Mouse (Mus musculus) CD4-positive helper T cell, adult 2 months (primary cell): ENCODE measurements around the gene Myo3a.

Experiments used
- DNase-seq: peaks from one replicate; pipeline ENCODE4 v3.0.0-alpha.2; 2012; ENCODE audit warnings: low read depth, missing footprints, low spot score

The Myo3a gene

DNA sequence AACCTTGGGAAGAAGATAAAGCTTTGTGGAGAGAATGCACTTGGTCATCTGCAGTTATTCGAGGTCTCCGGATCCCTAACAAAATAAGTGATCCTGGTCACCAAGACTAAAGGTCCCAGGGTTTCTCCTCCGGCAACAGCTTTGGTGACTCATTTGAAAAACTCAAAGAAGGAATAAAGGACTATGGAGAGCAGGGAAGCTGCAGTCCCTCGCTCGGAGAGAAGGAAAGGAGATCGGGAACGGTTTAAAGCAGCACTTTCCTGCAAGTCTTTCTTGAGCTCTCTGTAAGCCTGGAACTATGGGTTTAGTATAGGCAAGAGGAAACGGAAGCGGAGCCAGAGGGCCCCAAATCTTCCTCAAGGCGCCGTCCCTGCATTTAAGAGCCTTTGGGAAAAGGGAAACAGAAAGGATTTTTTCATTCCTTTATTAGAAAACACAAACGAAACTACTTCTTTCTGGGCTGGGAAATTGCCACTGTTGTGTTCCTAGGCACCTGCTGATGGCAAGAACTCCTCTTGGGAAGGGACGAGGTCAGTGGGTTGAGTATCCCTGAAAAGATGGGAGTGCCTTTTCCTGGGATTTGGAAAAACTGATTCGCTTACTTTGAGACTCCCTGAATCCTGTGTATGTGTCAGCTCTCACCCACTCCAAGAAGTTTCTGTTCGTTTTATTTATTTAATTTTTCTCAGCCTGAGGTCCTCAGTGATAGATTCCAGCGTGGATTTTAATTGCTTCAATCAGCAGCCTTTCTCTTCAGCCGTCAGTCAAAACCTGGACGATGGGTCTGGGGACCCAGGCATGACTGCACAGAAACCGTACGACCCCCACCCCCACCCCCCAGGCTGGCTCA, 393.9 kb downstream of the Myo3a start:
- DNase-seq = no peak

DNA sequence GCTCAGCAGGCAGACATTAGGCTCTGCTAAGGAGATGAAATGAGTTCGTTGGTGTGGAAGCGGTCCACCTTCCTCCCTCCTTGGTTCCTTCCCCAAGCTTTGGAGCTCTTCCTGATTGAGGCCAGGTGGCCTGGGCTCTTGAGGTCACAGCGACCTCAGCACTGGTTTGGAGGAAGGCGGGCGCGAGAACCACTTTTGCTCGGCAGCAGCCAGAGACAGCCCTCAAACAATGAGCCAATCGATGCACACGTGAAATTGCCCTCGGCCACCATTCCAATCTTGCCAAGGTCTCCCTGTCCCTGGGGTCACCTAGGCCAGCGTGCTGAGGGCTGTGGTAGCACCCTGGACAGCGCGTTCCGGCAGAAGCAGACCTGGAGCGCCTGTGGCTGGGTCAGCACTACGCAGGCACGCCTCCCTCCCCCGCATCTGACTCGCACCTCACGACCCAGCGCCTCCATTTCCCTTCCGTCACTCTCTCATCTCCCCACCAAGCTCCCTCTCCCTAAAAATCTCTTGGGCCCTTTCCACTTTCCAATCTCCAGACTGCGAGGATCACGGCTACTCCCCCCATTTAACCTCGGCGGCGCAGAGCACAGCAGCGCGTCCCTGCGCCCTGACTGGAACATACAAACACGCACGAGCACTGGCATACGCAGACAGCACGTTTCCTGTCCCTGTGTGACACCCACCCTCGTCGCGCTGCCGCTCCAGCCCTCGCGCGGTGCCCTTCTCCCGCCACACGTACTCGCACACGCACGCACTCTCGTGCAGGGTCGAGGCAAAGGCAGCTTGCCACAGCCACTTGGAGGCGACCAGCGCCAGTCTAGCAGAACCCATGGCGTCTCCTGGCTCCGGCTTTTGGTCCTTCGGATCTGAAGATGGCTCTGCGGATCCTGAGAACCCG, 394.8 kb downstream of the Myo3a start, which contains the start of gene Gad2:
Gene Gad2, plus strand, starts transcription at position 378 of the 904 bp plus-strand sequence.
- peak; percentile 17 for DNase-seq

DNA sequence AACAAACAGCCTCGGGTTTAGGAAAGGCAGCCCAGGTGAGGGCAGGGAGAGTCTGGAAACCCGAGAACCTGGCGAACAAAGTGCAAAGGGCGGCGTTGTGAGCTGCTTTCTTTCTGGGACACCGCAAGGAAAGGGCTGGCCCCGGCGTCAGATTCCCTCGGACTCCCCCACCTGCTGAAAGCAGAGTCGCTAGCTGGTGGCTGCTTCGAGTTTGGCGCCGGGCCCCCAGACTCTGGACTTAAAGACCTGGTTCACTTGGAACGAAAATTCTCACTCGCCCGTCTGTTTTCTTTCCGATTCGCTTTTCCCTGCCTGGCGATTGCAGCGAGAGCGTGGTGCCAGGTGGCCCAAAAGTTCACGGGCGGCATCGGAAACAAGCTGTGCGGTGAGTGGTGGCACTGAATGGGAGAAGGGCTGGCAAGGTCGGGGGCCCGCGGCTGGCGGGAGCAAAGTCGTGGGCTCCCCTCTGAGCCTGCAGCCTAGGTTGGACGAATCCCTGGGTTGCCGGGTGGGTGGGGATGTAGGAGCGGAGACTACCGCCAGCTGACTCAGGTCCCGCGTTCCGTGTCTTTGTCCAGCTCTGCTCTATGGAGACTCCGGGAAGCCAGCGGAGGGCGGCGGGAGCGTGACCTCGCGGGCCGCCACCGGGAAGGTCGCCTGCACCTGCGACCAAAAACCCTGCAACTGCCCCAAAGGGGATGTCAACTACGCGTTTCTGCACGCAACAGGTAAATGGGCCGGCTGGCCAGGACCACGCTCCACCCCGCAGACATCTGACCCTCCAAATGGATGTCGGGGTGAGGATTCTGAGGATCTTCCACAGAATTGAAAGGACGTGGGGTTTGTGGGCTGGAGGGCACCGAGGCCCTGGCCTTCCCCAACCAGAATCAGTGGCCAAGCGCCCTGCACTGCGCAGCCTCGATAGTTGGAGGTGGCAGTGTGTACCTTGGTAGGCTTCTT, 396.1 kb downstream of the Myo3a start:
- DNase-seq = no peak

DNA sequence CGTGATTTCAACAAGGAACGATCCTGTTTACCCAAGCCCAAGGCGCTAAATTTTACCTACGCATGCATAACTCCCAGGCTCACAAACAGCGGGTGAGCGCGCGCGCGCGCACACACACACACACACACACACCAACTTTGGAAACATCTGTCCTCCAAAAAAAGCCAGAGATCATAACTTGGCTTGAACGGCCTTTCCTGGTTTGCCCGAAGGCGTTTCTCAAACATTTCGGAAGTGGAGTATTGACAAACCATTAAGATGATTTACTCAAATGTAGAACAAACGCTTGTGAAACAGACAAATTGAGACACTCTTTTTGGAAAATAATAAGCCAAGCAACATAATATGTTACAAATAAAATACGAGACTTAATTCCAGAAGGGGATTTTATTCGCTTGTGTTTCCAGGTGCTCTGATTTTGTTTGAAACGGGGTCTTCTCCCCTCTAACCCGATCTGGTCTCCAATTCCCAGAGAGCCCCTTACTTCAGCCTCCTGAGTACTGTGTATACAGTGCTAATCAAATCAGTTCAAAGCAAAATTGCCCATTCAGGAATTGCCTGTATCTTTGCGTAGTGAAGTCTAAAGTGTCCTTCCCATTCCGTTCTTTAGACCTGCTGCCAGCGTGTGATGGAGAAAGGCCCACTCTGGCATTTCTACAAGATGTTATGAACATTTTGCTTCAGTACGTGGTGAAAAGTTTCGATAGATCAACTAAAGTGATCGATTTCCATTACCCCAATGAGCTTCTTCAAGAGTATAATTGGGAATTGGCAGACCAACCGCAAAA, 397.1 kb downstream of the Myo3a start:
- no peak for DNase-seq

DNA sequence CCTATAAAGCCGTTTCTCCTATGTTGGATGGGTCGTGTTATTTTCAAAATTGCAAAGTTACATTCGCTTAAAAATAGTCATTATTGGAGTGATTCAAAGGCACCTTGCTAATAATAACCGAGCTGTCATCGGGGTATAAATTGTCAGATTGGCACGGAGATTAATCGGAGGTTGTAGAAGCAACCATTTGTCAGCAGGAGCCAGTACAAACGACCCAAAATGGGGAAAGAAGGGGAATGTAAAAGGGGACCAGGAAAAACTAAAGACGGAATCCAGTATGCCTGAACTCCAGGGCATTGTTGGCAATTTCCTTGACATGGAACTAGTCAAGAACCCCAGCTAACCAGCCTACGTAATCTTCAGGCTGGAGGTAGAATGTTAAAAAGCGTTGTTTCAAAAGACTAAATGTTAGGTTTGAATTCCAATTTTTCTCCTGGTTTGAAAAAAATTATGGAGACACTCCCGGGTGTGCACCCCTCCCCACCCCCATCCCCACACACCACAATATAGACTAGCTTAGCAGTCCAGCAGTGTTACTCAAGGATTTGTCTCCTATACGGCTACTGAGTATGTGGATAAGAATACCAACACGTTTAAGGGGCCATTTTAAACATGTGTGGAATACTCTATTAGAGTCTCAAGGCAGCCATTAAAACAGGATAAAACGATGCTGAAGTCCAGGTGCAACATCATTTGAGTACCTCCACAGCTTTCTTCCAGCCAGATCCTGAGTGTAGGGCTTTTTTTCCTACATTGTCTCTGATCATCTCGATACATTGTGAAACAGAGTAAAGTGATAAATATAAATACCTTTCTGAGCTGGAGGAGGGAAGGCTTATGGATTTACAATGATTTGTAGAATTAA, 398.0 kb downstream of the Myo3a start:
- DNase-seq = no peak

DNA sequence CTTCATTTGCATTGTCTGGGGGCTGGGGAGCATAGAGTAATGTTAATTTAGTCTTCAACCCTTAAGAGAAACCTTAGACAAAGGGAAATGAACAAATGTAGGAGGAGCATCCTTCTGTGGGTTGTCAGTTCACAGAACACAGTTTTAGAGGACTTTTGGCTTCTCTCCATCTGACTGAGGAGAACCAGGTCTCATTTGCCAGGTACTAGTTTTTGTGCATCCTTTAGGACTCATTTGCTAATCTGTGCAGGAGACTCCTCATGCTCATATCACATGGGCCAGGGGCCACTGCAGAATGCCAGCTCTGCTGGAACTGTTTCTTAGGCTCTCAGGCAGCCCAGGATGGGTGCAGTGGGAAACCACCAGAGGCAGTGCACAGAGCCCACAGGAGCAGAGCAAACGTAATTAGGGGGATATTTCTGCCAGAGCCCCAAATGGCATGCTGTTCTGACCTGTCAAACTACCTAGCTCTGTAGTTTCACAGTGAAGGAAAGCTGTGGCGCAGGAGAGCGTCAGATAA, 399.9 kb downstream of the Myo3a start:
- DNase-seq = no peak

DNA sequence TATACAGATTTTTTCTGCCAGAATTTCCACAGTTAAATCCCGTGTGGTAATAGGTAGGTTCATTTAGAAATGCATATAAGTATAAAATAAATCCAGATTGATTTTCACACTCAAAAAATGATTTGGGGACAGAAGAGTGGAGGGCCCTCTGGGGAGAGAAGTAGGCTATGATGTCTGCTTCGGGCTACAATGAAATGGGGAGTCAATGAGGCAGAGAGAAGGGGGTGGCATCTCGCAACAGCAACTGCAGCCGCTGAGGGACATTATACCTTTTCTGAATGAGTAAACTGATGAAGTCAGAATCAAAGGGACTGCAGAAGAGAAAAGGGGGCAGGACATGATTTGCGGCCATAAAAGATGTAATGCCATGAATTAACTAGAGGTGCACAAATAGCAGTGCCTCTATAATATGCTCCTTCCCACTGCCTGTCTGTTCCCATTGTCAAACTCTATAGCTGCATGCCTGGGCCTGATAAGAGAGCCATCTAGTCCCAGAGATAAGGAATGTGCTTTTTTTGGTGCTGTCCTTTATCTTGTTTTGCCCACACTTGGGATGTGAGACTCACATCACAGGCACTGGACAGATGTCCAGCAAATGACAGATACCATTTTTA, 400.6 kb downstream of the Myo3a start:
- no peak for DNase-seq

DNA sequence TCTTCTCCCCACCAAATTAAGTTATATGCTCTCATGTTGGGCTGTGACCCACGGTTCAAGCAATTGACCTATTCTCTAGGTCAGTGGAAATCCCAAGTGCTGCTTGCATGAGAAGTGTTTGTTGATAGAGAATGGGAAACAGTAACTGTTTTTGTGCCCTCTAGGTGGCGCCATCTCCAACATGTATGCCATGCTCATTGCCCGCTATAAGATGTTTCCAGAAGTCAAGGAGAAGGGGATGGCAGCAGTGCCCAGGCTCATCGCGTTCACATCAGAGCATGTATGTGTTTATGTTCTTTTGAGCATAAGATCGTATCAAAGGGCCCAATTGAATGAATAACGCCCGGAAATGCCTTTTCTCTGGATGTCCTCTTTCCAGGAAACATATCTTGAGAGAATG, 407.5 kb downstream of the Myo3a start:
- peak; percentile 41 for DNase-seq

DNA sequence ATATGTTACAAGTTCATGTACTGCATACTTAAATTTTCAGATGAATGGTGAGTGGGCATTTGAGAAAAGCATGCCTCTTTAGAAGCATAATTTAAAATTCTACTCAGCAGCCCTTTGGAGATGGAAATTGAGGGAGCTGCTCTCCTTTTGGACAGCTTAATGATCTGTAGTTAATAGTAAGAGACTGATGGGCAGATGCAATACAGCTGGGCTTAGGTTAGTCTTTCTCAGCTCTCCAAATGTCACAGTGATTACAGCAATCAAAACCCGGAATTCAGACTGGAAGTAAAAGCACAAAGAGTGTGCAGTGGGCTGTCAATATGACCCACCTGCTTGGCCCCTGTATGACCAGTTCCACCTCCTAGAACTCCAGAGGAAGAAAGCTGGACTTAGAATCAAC, 418.8 kb downstream of the Myo3a start:
- no peak for DNase-seq

DNA sequence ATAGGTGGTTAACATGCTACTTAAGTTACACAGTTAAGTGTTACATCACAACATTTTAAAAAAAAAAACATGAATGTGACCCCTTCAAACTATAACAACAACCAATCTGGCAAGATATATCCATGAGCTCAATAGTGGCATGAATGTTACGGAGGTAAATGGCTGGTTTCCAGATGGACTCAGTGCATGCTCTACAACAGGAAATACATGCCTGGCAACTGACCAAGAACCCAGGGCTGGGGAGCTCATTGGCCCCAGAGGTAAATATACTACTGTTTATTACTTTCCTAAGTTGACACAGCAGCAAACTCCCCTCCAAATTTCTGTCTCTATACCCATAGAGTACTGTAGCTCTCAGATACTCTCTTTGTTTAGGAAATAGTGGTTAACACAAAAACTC, 421.1 kb downstream of the Myo3a start:
- no peak for DNase-seq

DNA sequence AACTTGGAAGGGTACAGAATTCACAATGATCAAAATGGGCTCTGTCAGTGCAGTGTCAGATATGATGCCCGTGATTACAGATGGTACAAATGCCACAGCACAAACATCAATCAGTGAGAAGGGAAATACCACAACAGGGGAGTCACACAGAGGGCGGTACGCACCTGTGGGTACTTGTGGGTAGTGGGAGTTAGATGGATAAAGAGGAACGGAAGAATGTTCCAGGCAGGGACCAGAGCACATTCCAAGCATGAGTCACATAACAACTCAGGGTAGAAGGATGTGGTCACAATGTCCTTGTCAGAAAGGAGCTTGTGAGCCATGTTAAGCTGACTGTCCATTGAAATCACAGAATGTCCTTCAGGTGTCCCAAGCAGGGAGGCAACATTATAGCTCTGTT, 424.5 kb downstream of the Myo3a start:
- DNase-seq = no peak

DNA sequence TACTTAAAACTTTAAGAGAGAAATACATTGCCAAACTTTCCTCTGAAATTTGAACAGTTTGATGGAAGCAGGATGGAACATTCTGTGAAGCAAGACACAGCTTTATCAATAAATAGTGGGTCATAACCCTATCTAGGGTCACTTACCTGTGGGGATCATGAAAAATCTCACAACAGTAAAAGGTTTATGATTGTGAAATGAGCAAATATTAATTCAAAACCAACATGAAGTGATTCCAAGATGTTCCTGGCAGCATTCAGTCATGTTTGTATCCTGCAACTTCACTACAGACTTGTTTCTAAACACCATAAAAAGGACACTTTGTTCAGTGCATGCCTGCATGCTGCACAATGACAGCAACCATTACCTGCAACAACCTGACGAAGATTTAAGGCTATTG, 436.4 kb downstream of the Myo3a start:
- DNase-seq = no peak
